Mouse (Mus musculus): Measurements from ENCODE around the gene Klb. TPM values are rescaled to one million over a fixed set of nuclear protein-coding genes. Genes with fewer than 3 reads are reported as not detected.
"Not testable (repeated sequence)": the region's sequence is repeated elsewhere in the genome, so short reads cannot be mapped to it uniquely, and the experiment has no call there.

Klb gene
- 10 to 100 TPM in 1 of 2 experiments, 1 to 10 TPM in 1; 9.4 to 14.6 TPM for total RNA-seq (2021)
- long read RNA-seq, experiment 1, partial matches to known transcripts: 0 of 5 reads
- long read RNA-seq, experiment 1, other reads (novel, unspliced or antisense): 1 of 5 reads
- long read RNA-seq, experiment 2, partial matches to known transcripts: 1 of 7 reads
- long read RNA-seq, experiment 2, other reads (novel, unspliced or antisense): 4 of 7 reads

DNA sequence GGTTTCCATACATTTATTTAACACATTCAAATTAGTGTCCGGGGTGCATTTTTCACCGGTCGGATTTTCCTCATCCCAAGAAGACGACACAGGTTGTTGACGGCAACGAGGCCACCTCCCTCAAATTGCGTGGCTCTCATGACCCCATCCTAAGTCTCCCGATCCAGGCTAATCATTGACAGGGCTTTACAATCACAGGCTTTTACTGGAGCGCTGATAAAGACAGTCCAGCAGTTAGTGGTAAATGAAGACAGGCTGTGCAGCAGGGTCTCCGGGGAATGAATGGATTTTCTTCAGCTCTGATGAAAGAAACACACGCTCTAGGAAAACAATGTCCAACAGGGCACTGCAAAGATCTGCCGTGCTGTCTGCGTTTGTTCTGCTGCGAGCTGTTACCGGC lies at the start of gene Klb:
Gene Klb (plus strand): TSS at position 147 of the 400 bp plus-strand sequence.
- DNase-seq (ENCODE audit: low spot score in 2 of 2): no peak

DNA sequence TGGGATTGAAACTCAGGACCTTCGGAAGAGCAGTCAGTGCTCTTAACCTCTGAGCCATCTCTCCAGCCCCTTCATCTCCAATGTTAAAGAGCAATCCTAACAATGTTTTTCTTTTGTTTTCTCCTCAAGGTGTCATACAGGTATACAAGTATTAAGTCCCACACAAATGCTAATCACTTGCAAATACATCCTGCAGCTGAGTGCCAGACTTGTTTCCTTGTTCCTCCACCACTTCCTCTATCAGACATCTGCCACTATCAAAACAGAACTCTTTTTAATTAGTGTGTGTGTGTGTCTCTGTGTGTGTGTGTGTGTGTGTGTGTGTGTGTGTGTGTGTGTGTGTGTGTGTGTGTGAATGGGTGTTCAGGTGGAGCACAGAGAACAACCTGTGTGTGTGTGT lies 48.5 kb upstream of the Klb start:
- not testable (repeated sequence) for DNase-seq (ENCODE audit: low spot score in 2 of 2)

DNA sequence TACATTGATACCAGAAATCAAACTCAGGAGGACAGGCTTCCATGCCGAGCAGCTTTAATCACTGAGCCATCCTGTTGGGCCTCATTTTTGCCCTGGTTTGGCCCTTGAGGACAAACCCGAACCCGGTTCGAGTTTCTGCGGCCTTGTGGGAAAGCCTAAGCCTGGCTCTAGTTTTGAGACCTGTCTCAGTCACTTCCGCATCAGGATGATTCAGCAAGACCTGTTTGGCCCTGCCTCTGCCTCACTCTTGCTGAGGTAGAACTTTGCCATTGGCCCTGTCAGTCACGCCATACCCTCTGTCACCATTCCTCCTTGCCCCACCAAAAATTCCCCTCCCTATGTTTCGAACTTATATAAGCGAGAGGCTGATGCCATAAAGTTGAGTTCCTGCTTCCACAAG lies 48.0 kb upstream of the Klb start:
- no peak for DNase-seq (ENCODE audit: low spot score in 2 of 2)

DNA sequence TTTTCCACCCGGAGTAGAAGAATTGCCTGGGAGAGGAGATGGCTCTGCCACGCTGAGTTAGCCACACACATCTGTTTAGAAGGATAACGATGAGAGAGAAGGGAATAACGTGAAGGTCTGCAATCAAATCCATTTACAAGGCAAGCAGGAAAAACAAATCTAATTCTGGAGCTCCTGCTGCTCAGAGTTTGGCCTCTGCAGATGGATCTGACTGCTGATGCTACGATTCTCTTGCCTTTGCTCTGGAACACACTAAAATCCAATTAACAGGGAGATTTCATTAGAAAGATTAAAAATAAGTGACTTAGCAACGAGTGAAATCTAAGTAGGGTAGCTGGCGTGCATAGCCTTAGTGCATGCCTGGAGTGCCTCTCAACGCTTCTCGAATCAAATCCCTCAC lies 42.6 kb upstream of the Klb start:
- DNase-seq (ENCODE audit: low spot score in 2 of 2): no peak

DNA sequence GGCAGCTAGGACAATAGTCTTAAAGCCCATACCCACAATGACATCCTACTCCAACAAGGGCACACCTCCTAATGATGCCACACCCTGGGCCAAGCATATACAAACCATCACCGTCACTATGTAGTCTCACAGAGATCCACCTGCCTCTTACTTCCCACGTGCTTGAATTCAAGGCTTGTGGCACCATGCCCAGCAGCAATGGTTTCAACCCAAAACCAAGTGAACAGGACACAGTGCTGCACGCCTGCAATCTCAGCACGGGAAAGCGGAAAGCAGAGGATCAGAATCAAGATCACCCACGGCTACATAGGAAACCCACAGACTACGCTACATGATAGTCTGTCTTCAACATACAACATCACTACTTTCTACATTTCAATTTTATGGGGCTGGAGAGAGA lies 39.9 kb upstream of the Klb start:
- DNase-seq (ENCODE audit: low spot score in 2 of 2): no peak

DNA sequence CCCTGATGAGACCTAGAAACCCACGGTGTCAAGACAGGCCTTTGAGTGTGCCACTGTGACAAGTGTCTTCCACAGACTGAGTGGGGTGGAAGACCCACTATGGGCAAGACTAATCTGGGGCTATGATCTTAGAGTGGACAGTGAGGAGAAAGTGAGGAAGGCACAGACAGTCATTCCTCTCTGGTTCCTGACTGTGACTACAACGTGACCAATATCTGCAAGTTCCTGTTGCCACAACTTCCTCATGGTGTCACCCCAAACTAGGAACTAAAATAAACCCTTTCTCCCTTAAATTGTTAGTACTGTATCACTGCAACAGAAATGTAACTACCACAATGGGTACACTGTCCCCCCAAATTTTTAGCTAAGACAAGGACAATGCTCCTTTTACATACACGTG lies 39.2 kb upstream of the Klb start:
- no peak for DNase-seq (ENCODE audit: low spot score in 2 of 2)

DNA sequence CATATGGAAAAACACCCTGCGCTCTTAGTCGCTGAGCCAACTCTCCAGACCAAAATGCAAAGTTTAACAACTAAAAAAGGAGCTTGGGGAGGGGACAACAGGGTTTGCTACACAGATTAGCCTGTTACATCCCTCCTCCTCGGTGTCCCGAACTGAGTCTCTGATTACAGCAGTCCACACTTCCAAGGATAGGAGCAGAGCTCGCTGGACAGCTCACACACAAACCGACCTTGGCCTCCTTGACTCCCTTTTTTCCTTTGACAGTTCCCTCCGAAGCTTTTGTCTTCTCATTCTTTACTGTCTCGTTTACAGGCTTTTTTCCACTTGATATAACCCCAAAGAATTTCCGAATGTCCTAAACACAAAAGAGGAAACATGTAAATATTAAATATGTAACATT lies 28.9 kb upstream of the Klb start:
- DNase-seq (ENCODE audit: low spot score in 2 of 2): no peak

DNA sequence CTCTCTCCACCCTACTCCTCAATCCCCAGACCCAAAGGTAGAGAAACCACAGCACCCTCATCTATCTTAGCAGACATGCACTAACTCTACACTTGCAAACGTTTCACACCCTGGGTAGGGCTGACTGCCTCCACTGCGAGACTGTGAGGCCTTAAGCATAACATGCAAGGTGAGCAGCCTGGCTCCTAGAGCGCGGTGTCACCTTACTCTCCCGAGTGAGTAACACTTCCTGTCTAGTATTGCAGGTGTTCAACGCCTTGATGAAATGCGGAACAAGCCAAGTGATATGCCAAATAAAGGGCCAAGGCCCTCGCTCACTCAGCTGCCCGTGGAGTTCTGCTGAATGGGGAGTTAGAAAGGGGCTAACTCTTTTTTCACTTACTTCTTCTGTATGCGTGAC lies 25.9 kb upstream of the Klb start:
- DNase-seq (ENCODE audit: low spot score in 2 of 2): no peak

DNA sequence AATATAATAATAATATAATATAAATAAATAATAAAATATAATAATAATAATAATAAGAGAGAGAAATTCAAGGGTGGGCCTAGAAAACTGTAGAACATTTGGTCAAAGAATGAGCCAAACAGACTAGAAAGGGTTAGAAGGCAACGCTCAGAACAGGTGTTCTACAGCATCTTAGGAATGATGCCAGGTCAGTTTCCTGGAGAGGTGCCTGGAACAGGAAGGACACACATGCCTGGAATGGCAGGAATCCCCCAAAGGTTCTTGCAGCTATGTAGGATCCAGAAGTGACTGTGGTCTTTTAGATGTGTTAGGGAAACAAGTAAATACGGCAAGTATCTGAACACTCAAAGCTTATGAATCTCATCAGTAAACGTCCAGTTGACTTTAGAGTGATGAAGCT lies 23.8 kb upstream of the Klb start:
- DNase-seq (ENCODE audit: low spot score in 2 of 2): no peak

DNA sequence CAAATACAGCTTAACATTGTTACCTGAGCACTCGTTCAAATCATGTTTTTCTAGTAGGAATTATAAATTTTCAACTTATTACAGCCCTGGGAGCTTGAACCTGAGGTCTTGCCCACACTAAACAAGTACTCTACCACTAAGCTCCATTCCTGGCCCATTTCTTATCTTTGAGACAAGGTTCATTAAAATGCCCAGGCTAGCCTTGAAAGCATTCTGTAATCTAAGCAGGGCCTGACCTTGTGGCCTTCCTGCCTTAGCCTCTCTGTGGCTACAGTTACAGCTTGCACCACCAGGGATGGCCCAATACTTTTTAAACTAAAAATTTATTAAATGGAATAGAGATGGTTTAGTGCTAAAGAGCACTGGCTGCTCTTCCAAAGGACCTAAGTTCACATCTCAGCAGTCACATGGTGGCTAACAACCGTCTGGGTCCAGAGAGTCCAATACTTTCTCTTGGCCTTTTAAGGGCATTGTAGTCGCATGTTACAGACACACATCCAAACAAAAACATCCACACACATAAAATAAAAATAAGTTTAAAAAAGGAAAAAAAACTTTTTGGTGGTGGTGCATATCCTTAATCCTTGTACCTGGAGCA lies 23.3 kb upstream of the Klb start:
- DNase-seq (ENCODE audit: low spot score in 2 of 2): no peak

DNA sequence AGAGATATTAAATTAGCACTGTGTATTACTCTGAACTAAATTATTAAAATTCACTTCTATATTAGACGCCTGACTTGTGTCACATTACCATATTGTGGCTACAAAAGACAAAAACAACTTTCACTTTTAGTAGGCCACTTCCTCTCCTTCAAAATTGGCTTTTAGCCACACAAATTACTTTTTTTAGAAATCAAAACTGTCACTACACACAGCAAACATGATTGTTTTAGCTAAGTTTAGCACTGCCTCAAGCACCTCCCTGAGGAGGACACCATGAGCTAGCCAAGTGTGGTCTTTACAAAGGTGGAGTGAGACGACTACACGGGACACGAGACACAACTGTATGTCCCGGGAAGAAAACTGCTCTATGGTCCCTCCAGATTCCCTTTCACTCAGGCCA lies 21.9 kb upstream of the Klb start:
- DNase-seq (ENCODE audit: low spot score in 2 of 2): no peak

DNA sequence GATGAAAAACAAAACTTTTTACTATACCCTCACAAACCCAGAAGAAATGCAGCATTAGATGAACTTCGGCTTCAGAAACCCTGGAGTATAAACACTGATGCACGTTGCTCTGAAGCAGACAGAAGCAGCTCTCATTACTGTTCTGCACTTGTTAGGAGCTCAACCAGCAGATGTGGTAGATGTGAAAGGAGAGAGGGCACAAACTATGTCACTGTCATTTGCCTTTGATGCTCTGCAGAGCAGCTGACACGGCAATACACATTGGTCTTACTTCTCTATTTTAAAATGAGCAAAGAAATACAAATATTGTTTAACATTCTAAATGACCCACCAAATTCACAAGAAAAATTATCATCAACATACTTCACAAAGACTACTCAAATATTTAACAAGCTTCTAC lies 18.1 kb upstream of the Klb start:
- no peak for DNase-seq (ENCODE audit: low spot score in 2 of 2)

DNA sequence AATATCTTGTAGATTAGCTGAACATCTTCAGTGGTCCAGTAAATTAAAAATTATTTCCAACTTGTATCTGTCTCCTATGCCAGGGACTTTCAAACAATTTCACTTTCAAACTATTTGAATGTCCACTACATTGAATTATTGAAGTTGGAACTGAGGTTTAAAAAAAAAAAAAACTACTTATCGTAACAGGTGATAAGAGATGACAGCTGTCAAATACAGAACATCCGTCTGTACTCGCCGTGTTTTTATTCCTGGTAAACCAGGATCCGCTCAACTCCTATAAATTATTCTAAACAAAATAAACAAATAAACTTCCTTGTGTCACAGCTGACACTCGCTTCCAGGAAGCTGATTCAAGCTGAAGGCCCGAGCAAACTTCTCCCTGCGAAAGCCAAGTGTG lies 13.3 kb upstream of the Klb start:
- no peak for DNase-seq (ENCODE audit: low spot score in 2 of 2)

DNA sequence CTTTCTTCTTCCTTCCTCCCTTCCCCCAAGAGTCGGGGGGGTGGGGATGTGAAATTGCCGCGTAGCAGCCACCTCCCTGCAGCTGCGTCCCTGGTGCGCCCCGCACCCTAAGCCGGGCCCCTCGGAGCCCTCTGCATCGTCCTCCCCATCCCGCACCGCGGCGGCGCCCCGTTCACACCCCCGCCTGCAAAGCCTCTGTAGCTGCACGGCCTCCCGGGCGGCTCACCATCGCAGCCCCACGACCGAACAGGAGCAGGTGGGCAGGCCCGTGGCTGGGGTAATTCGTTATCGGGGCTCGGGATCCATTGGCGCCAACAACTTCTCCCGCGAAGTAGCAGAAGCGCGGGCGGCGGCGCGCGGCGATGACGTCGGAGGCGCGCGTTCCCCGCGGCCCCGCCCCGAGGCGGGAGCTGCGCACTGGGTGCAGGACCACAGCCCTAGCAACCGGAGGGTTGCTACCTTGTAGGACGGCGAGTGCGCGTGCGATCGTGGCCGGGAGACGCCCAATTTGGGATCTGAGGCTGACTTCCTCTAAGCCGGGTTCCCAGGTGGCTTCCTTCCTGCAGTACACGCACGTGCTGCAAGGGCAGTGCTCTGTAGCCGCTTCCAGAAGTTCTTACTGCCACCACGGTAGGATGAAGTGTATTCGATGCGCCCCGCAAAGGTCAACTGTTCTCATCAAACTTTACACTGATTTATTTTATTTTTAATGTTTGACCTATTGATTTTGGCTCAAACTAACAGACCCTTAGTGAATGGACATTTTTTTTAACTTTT lies 12.6 kb upstream of the Klb start, which contains the start of gene Rfc1:
Gene Rfc1 (minus strand): TSS at position 373 of the 777 bp plus-strand sequence.
- DNase-seq (ENCODE audit: low spot score in 2 of 2): peak; percentile 68 to 73

DNA sequence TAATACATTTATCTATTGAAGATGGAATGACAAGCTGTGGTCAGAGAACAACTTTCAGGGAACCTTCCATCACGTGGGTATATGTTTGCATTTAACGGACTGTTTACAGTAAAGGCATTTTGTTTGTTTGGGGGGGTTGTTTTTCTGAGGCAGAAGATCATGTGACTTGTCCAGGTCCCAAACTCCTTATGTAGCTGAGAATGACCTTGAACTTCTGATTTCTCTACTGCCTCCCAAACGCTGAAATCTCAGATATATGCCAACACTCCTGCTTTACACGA lies 12.1 kb upstream of the Klb start:
- DNase-seq (ENCODE audit: low spot score in 2 of 2): no peak

DNA sequence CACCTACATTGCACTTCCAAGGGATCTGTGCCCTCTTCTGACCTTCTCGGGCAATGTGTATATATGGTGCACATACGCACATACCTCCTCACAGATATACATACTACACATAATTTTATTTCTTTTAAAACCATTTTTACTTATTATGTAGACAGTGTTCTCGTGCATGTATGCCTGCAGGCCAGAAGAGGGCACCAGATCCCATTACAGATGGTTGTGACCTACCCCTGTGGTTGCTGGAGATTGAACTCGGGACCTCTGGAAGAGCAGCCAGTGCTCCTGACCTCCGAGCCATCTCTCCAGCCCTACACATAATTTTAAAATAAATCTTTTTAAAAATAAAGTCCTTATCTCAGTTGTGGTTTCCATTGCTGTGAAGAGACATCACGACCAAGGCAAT lies 9.7 kb upstream of the Klb start:
- no peak for DNase-seq (ENCODE audit: low spot score in 2 of 2)

DNA sequence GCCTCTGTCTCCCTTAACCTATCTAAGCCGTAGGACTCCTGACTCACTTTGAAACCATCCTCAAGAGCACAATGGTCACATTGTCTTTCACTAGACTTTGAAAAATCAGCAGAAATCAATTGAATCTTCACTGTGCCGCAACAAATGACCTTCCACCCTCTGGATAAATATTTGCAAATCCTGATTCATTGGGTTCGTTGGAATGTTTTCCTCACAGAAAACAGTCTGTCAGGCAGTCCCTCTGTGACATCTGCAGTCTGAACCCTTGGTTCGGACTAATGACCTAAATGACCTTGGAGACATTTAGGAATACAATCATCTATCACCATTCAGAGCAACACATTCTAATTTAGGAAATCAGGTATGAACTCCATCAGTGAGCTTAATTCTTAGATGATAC lies 7.9 kb upstream of the Klb start:
- DNase-seq (ENCODE audit: low spot score in 2 of 2): no peak

DNA sequence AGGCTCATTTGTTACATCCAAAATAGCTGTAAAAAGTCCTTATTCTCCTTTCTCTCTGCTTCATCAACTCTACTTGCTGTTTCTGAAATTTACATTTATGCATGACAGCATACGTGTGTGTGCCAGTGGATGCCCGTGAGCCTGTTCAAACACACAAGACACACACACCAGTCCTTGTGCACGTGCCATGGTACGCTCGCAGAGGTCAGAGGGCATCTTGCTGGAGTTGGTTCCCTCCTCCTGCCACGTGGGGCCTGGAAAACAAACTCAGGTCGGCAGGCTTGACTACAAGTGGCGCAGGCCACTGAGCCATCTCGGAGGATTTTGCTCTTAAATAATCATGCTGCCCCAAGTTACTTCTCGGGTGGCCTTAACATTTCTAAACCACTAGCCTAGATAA lies 2.4 kb downstream of the Klb start:
- DNase-seq (ENCODE audit: low spot score in 2 of 2): no peak

DNA sequence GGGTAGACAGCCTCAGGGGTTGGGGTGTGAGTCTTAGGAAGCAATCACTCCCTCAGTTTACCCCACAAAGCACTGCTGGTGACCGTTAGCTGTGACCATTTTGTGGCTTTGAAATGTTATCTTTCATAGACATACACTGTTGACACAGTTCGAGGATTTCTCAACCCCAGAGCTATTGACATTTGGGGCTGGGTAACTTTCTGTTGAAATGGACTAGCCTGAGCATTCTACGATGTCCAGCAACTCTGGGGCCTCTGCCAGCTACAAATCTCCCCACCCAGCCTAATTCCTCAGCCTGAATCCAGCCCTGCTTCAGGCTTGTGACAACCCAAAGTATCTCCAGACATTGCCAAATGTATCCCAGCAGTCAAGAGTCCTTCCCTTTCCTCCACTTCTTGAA lies 6.0 kb downstream of the Klb start:
- no peak for DNase-seq (ENCODE audit: low spot score in 2 of 2)

DNA sequence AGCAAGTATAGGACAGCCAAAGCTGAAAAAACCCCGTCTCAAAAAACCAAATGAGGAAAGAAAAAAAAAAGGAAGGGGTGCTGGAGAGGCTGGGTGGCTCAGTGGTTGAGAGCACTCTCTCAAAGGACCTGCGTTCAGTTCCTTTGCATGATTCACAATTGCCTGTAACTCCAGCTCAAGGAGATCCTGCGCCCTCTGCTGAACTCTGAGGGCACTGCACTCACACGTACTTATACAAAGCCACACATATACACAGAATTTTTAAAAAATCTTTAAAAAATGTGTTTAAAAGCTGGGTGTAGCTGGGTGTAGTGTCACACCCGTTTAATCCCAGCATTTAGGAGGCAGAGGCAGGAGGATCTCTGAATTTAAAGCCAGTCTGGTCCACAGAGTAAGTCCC lies 6.9 kb downstream of the Klb start:
- DNase-seq (ENCODE audit: low spot score in 2 of 2): no peak

DNA sequence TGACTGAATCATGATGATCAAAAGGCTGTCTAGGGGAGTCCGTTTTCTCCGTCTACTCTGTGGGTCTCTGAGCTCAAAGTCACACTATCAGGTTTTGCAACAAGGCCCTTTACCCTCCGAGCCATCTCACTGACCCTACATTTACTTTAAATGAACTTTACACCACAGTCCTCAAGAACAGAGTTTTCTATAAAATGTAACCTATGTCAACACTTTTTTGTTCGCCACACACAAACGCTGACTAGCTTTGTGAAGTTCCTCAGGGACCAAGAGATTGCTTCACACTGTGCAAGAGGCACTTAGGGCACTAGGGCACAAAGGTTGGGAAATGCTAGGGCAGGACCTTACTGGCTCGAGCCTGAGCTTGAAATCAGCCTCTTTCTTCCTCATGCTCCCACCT lies 8.7 kb downstream of the Klb start:
- no peak for DNase-seq (ENCODE audit: low spot score in 2 of 2)

DNA sequence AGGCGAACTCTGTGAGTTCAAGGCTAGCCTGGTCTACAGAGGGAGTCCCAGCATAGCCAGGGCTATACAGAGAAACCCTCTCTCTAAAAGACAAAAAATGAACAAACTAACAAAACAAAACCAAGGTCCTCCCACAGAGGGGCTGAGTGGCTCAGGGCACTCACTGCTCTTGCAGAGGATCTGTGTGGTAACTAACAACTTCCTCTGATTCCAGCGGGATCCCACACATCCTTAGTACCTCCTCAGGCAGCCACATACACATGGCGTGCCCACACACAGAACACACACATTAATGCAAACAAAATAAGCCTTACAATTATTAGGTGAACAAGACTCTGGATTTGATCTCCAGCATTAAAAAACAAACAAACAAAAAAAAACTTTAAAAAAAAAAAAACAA lies 9.7 kb downstream of the Klb start:
- no peak for DNase-seq (ENCODE audit: low spot score in 2 of 2)

DNA sequence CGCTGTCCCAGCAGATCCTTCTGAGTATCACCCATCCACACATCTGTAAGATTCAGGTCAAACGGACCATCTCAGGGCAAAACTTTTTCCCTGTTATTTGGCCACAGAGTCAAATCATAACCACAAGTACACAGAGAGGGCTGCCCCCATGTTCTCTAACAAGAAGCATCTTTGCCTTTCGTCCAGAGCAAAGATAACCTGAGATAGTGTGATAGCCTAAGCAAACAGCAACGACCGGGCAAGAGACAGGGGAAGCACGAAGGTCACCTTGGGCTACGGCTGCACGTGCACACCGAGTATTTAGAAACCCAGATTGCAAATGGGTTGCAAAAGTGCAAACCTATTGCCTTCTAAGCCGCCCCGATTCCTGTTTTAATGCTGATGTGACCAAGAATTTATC lies 19.7 kb downstream of the Klb start:
- no peak for DNase-seq (ENCODE audit: low spot score in 2 of 2)

All from adrenal gland, postnatal 4 days (tissue).